Mouse (Mus musculus) erythroblast, embryonic 14.5 days (primary cell): Measurements from ENCODE around the gene Tmem213.

Source experiments
- GATA1 ChIP-seq: IDR thresholded peaks from 2 replicates; pipeline ENCODE4 v1.6.1; 2012; ENCODE audit warnings: low read length, inconsistent platforms, mixed read lengths
- TAL1 ChIP-seq: IDR thresholded peaks from 3 replicates; pipeline ENCODE4 v1.6.1; 2012; ENCODE audit warnings: low read length, inconsistent platforms, mixed read lengths

DNA sequence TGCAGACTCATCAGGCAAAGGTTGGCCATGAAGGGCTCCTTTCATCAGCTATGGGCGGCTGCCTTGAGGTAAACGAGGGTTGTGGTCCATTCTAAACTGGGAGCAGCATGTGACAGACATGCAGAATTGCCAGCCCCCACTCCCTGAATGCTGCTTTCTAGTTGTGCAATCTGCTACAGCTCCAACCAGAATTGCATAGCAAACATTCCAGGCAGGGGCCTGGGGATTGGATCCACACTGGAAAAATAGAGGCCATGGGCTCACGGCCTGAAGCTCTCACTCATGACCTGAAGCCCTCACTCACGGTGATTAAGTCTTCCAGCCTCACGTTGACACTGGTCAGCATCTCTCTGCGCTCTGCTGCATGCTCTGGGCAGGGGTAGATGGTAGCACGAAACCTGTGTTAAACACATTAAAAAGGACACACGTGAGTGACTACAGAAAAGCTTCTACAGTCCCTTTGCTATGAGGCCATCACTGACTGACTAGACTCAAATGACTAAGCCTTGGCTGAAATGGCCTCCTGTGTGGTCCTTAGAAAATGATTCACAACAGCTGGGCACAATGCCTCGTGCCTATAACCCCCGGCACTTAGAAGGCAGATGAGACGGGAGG lies 27.2 kb upstream of the Tmem213 start:
- TF ChIP-seq TAL1 (no peak), GATA1 (no peak)
